Mouse (Mus musculus) hindbrain, embryonic 10.5 days (tissue): ENCODE measurements around the gene Polr3g. TPM values are rescaled to one million over a fixed set of nuclear protein-coding genes. Genes with fewer than 3 reads are reported as not detected.
"Not testable (repeated sequence)": the region's sequence is repeated elsewhere in the genome, so short reads cannot be mapped to it uniquely, and the experiment has no call there.

ENCODE experiments used
- DNase-seq: peaks from one replicate; pipeline ENCODE4 v3.0.0-alpha.2; 2017; ENCODE audit warnings: low spot score
- H3K27ac ChIP-seq: fragments of 300-500 bp; sonication (generic); 2 replicates; pipeline ENCODE4 v1.5.1; 2016; ENCODE audit warnings: mild to moderate bottlenecking, moderate library complexity
- H3K27me3 ChIP-seq: fragments of 300-500 bp; sonication (generic); 2 replicates; pipeline ENCODE4 v1.6.1; 2016; ENCODE audit warnings: mild to moderate bottlenecking; ENCODE audit not compliant: poor library complexity, insufficient read depth, severe bottlenecking
- H3K36me3 ChIP-seq: fragments of 300-500 bp; sonication (generic); 2 replicates; pipeline ENCODE4 v1.6.1; 2016; ENCODE audit warnings: mild to moderate bottlenecking, moderate library complexity
- H3K4me1 ChIP-seq: fragments of 300-500 bp; sonication (generic); replicated peaks from 2 replicates; pipeline ENCODE4 v1.6.1; 2016; ENCODE audit warnings: mild to moderate bottlenecking
- H3K4me3 ChIP-seq: fragments of 300-500 bp; sonication (generic); 2 replicates; pipeline ENCODE4 v1.5.1; 2016; ENCODE audit warnings: mild to moderate bottlenecking, moderate library complexity
- H3K9me3 ChIP-seq: fragments of 300-500 bp; sonication (generic); 2 replicates; pipeline ENCODE4 v1.6.1; 2016; ENCODE audit warnings: mild to moderate bottlenecking, moderate library complexity
- WGBS: fragments of 180-500 bp; shearing (Covaris S2); methylation state at CpG from one replicate; pipeline ENCODE4 v1.1.7; 2016; 5-methylcytosine and 5-hydroxymethylcytosine counted together
- polyA plus RNA-seq: library from polyadenylated mRNA; unstranded; fragments of >200 nt; fragmentation: Nextera tagmentation; extraction: Ambion mirVana; gene quantifications from 2 replicates; pipeline ENCODE4 v1.2.1, GENCODE M21; 2016

The Polr3g gene
- polyA plus RNA-seq, 1 experiment from 2014 or later, result 13.3 TPM

DNA sequence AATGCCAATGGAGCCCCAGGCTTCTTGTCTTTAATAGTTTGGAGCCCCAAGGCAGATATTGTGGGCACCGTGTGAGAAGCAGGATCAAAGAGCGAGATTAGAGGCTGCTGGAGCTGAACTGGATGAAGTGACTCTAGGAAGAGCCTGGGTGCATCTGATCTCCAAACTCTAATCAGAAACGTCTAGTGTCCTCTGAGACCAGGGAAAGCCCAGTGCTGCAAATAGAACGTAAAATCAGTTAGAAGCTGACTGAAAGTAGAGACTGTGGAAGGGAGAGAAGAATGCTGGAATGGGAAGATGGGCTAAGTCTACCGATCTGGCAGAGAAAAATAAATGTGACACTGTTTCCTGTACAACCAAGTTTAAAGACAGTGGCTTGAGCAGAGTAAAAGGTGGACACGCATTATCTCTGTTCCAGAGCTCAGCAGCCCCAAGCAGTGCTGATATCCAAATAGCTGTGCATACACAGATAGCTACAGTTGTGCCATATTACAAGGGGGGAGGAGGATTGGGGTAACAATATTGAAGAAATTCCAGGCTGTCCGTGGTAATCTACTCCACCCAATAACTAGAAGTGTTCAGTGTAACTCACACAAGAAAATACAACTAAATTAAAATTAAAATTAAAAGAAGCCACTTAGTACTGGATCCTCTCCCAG is 68.2 kb downstream of the Polr3g start:
- H3K4me1 ChIP-seq, result peaks cover 51% of the 10 kb centered on the region
- H3K27ac ChIP-seq, result peak overlapping the region; percentile 42
- no peak for DNase-seq
- no peak overlapping the region for H3K4me3 ChIP-seq
- no peaks in the 10 kb centered on the region for H3K27me3 ChIP-seq
- H3K36me3 ChIP-seq, result no peaks in the 10 kb centered on the region
- no peaks in the 10 kb centered on the region for H3K9me3 ChIP-seq
- 69% methylated on average over 7 of the region's 7 CpGs for WGBS

DNA sequence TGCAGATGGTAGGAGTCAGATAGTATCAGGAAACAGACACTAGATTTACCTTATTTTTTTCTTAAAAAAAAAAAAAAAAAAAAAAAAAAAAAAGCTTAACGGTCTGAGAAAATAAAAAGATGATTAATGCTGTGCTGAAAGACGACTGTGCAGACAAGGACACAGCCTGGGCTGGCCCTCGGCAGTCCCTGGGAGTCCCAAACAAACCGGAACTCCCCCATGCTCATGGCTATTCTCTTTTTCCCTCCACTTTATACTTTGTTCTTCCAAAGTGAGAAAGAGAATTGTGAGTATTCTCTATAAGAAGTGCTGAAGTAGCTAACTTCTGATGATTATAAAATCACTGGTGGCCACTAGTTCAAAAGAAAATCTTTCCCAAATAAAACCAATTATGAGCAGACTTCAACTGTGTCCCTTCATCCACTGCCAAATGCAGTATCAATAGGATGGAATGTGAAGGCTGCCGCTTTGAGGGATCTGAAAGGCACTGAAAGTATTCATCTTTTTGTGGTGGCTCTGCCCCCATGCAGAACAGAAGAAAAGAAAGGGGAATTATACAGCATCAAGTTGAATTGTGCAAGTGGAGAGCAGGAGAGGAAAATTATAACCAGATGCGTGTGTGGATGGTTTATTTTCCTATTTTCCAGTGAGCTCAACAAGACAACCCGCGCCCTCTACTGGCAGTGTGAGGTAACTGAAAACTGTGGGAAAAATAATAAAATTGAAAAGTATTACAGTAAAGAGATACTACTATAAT is 69.3 kb downstream of the Polr3g start:
- 7% methylated on average over 8 of the region's 8 CpGs for WGBS
- Histone ChIP-seq H3K4me3 (peak overlapping the region; percentile 25; the same call in 1 of the 2 replicates), H3K27me3 (no peaks in the 10 kb centered on the region)

GRCm38 (mm10) chr13:81640881-81641280 is 69.9 kb downstream of the Polr3g start:
- Histone ChIP-seq H3K27me3 (no peaks in the 10 kb centered on the region), H3K9me3 (no peaks in the 10 kb centered on the region), H3K4me3 (no peak overlapping the region), H3K27ac (peak overlapping the region; percentile 77), H3K36me3 (no peaks in the 10 kb centered on the region), H3K4me1 (peaks cover 57% of the 10 kb centered on the region)
- 41% methylated on average over 6 of the region's 6 CpGs for WGBS
- peak; percentile 28 for DNase-seq

More for the DNA sequence above, 69.3 kb downstream of the Polr3g start:
- Histone ChIP-seq H3K9me3 (no peaks in the 10 kb centered on the region), H3K27ac (peak overlapping the region; percentile 77), H3K36me3 (no peaks in the 10 kb centered on the region), H3K4me1 (peaks cover 57% of the 10 kb centered on the region)
- peak; percentile 49 for DNase-seq

DNA sequence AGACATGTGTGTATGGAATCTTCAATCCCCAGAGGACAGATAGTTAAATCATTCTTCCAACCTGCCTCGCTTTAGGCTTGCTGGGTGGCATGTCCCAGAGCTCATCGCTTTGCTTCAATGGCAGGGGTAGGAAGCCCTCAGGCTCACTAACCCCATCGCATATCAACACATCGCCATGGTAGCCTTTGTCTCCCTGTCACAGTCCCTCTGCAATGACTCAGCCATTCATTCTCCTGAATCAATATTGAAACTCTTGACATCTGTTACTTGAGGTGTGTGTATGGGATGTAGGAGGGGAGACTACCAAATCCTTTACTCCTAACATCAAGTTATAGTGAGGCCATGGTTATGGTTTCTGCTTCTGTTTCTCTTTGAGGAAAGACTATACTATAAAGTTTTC is 71.2 kb downstream of the Polr3g start:
- H3K9me3 ChIP-seq, result no peaks in the 10 kb centered on the region
- peak overlapping the region; percentile 1; the same call in 1 of the 2 replicates for H3K27ac ChIP-seq
- H3K4me1 ChIP-seq, result peaks cover 67% of the 10 kb centered on the region
- H3K4me3 ChIP-seq, result no peak overlapping the region
- H3K36me3 ChIP-seq, result no peaks in the 10 kb centered on the region
- DNase-seq, result peak; percentile 73
- no peaks in the 10 kb centered on the region for H3K27me3 ChIP-seq
- WGBS, result 17% methylated on average over 4 of the region's 4 CpGs

DNA sequence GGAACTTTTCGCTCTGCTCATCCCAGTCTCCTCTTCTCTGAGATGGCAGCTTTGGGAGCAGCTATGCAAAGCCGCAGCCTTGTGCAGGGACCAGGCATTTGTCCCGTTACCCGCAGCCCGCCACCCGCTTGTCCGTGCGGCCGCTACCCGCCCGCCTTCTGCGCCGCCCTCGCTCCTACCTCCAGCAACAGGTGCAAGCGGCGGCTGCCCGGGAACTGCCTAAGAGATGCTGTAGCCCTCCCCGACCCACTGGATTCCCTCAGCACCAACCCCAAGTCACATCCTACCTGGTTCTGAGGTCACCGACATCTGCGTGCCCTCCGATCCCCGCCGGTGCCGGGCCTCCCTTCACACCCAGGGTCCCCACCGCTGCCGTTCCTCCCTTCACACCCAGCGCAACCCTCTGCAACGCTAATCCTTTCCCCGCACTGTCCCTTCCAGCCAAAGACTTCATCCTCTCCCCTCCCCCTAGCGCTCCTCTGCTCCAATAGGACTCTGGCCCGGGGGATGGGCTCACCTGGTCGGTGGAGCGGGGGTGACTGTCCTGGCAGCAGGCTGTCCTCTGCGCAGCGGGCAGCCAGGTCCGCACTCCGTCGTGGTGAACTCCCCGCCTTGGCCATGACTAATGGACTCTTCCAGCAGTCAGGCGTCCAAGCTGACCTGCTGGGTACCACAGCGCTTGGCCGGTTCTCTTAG is 77.9 kb downstream of the Polr3g start, which contains the start of gene Adgrv1:
Adgrv1 (minus strand) TSS at position 435 of the 696 bp plus-strand sequence.
- H3K36me3 ChIP-seq, result 0 out of 2 replicates have a peak, but pooled peaks cover 3% of the 10 kb centered on the region
- 1% methylated on average over 42 of the region's 42 CpGs for WGBS

DNA sequence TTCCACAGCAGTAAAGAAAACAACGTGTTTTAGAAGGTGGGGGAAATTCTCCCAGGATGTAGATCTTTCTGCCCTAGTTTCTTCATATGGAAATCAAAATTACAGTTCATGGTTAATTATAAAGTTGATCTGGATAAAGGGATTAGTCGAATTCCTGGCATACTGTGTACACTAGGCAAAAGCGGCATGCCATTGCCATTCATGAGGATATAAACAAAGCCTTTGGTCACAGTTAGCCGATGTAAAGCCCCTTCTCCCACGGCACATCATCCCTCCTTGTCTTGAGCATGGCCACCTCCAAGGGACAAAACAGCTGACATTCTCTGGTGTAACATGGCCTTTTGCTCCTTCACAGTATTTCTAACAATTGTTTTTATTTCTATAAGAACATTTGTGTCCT is 80.2 kb downstream of the Polr3g start:
- DNase-seq, result no peak
- Histone ChIP-seq H3K4me1 (peaks cover 90% of the 10 kb centered on the region), H3K27ac (peak overlapping the region; percentile 91), H3K36me3 (peaks cover 5% of the 10 kb centered on the region; the same call in 1 of the 2 replicates), H3K4me3 (peak overlapping the region; percentile 72), H3K27me3 (no peaks in the 10 kb centered on the region), H3K9me3 (no peaks in the 10 kb centered on the region)
- WGBS, result 17% methylated on average over 5 of the region's 5 CpGs

More for the DNA sequence above, 77.9 kb downstream of the Polr3g start, which contains the start of gene Adgrv1:
- peak; percentile 98 for DNase-seq
- Histone ChIP-seq H3K4me3 (peak within 1 kb of the TSS; percentile 72), H3K4me1 (peaks cover 75% of the 10 kb centered on the region), H3K9me3 (no peaks in the 10 kb centered on the region), H3K27me3 (no peaks in the 10 kb centered on the region), H3K27ac (peak within 1 kb of the TSS; percentile 91)

GRCm38 (mm10) chr13:81629395-81629794 is 81.4 kb downstream of the Polr3g start:
- Histone ChIP-seq H3K9me3 (no peaks in the 10 kb centered on the region), H3K4me3 (peak overlapping the region; percentile 72), H3K36me3 (peaks cover 5% of the 10 kb centered on the region; the same call in 1 of the 2 replicates), H3K27me3 (no peaks in the 10 kb centered on the region), H3K27ac (peak overlapping the region; percentile 91), H3K4me1 (peaks cover 79% of the 10 kb centered on the region)
- DNase-seq, result peak; percentile 72
- 32% methylated on average over 3 of the region's 3 CpGs for WGBS

DNA sequence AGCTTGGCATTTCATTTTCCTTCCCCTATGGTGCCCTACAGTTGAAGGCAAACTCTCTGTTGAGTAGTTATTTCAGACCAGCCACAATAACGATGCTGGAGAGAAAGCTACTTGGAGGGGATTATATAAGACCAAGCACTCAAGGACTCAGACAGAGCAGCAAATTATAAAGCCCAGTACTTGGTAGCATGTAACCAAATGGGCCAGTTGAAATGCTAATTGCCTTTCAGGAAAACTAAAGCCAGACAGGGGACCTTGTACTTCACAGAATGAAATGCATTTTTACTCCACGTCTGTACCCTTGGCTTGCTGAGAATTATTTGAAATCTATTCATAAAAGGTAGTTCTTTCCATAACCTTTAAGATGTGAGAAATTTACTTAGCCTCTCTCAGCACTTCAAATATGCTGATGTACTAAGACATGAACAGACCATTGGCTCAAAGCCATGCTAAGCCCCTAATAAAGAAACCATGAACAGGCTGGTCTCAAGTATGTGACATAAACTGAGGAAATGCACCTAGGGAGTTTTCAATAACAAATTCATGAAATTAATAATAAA is 82.1 kb downstream of the Polr3g start:
- Histone ChIP-seq H3K27ac (peak overlapping the region; percentile 91), H3K4me1 (peaks cover 73% of the 10 kb centered on the region), H3K27me3 (no peaks in the 10 kb centered on the region), H3K4me3 (peak overlapping the region; percentile 72), H3K36me3 (peaks cover 8% of the 10 kb centered on the region; the same call in 1 of the 2 replicates), H3K9me3 (no peaks in the 10 kb centered on the region)
- WGBS, result 23% methylated on average over 2 of the region's 2 CpGs
- no peak for DNase-seq

GRCm38 (mm10) chr13:81627861-81628260 is 83.0 kb downstream of the Polr3g start:
- DNase-seq, H3K27me3 ChIP-seq, H3K9me3 ChIP-seq: not testable (repeated sequence)
- Histone ChIP-seq H3K4me1 (peaks cover 66% of the 10 kb centered on the region), H3K36me3 (peaks cover 14% of the 10 kb centered on the region; the same call in 1 of the 2 replicates), H3K27ac (peak overlapping the region; percentile 70), H3K4me3 (peak overlapping the region; percentile 26; the same call in 1 of the 2 replicates)
- 52% methylated on average over 1 of the region's 1 CpGs for WGBS

Other genes starting within 250 kb of the Polr3g start
- gene Adgrv1, start 77.9 kb downstream of the Polr3g start, polyA plus RNA-seq, result 45.3 and 45.6 TPM in 2 replicates
- gene Lysmd3, start 53.4 kb downstream of the Polr3g start, polyA plus RNA-seq, result 23.1 and 25.9 TPM in 2 replicates
- 4.9 and 5.9 TPM in 2 replicates for gene Mblac2, start 328 bp upstream of the Polr3g start, polyA plus RNA-seq
- 194 and 228 TPM in 2 replicates for gene Cetn3, start 72.1 kb upstream of the Polr3g start, polyA plus RNA-seq